Mouse (Mus musculus) right cerebral cortex, postnatal 25 days (tissue): ENCODE measurements at regions not wholly inside any gene's neighbourhood (a gene's known extent, or its start where the extent isn't known, plus 50 kb on each side); places are given as distances from the start of the nearest gene placed in this dataset.

Experiments
- DNase-seq: peaks from one replicate; pipeline ENCODE4 v3.0.0; 2022

- no peak for DNase-seq
These were observed 50.2 kb upstream of the Bod1 start for GRCm38 (mm10) chr11:31721908-31722307.

- DNase-seq, result no peak
These were observed 52.8 kb upstream of the Bod1 start for GRCm38 (mm10) chr11:31724506-31724905.

GRCm38 (mm10) chr11:31725936-31726647 is 54.4 kb upstream of the Bod1 start:
- DNase-seq, result no peak

GRCm38 (mm10) chr11:31727289-31727688 is 55.6 kb upstream of the Bod1 start:
- DNase-seq, result no peak

- no peak for DNase-seq
These were observed 58.0 kb upstream of the Bod1 start for GRCm38 (mm10) chr11:31729728-31730127.

GRCm38 (mm10) chr11:31730181-31730580 is 58.5 kb upstream of the Bod1 start:
- no peak for DNase-seq

- DNase-seq, result no peak
These were observed 59.0 kb upstream of the Bod1 start for GRCm38 (mm10) chr11:31730680-31731079.

GRCm38 (mm10) chr11:31731459-31731858 is 59.8 kb upstream of the Bod1 start:
- no peak for DNase-seq

GRCm38 (mm10) chr11:31732342-31732741 is 60.7 kb upstream of the Bod1 start:
- no peak for DNase-seq

- no peak for DNase-seq
These were observed 61.3 kb upstream of the Bod1 start for GRCm38 (mm10) chr11:31732958-31733357.

GRCm38 (mm10) chr11:31734091-31734490 is 62.4 kb upstream of the Bod1 start:
- no peak for DNase-seq

GRCm38 (mm10) chr11:31735257-31735656 is 63.6 kb upstream of the Bod1 start:
- DNase-seq, result no peak

GRCm38 (mm10) chr11:31736086-31736485 is 64.4 kb upstream of the Bod1 start:
- no peak for DNase-seq

- DNase-seq, result no peak
These were observed 64.9 kb upstream of the Bod1 start for GRCm38 (mm10) chr11:31736556-31737089.

GRCm38 (mm10) chr11:31738148-31739021 is 66.7 kb upstream of the Bod1 start:
- DNase-seq, result no peak

- no peak for DNase-seq
These were observed 68.7 kb upstream of the Bod1 start for GRCm38 (mm10) chr11:31740409-31740808.

- no peak for DNase-seq
These were observed 70.5 kb upstream of the Bod1 start for GRCm38 (mm10) chr11:31742160-31742559.

- DNase-seq, result no peak
These were observed 72.5 kb upstream of the Bod1 start for GRCm38 (mm10) chr11:31744076-31744785.

- no peak for DNase-seq
These were observed 73.6 kb upstream of the Bod1 start for GRCm38 (mm10) chr11:31745028-31745865.

GRCm38 (mm10) chr11:31745866-31746248 is 74.2 kb upstream of the Bod1 start:
- no peak for DNase-seq

GRCm38 (mm10) chr11:31746488-31746887 is 74.8 kb upstream of the Bod1 start:
- DNase-seq, result no peak

- no peak for DNase-seq
These were observed 75.3 kb upstream of the Bod1 start for GRCm38 (mm10) chr11:31746939-31747338.
